ENCODE assay signal across 9 mouse cellular contexts in genomic region chr15:82255944-82256383, GRCm38 (mm10). TPM values are rescaled to one million over a fixed set of nuclear protein-coding genes. Genes with fewer than 3 reads are reported as not detected.
DNase-seq lines count a peak whose midpoint lies in the region; ATAC-seq and TF ChIP-seq lines count a peak whose summit lies in the region.
"Had no signal": no experiment of that assay in that cellular context is flagged by ENCODE, and none has a peak within 500 bp of the region (broad histone marks: within the 10 kb centered on the region; RNA-seq: fewer than 3 reads in every experiment).

No protein-coding gene starts in this region.

- H3K27ac ChIP-seq in hindbrain, embryonic 12.5 days = peak overlapping the region; percentile 64
- no peak overlapping the region for H3K27ac ChIP-seq in limb, embryonic 14.5 days (replicated peaks; ENCODE audit: low read depth, low read length)
- no peak overlapping the region for H3K27ac ChIP-seq in intestine, postnatal 0 days (ENCODE audit: low read depth, low read length)
- H3K27ac ChIP-seq: limb, embryonic 15.5 days had no signal

- no peaks in the 10 kb centered on the region for H3K36me3 ChIP-seq in hindbrain, embryonic 12.5 days
- H3K36me3 ChIP-seq in limb, embryonic 14.5 days (ENCODE audit: control insufficient read depth, insufficient read depth, low read length) = no peaks in the 10 kb centered on the region
- H3K36me3 ChIP-seq in intestine, postnatal 0 days (ENCODE audit: control insufficient read depth, insufficient read depth) = no peaks in the 10 kb centered on the region
- H3K36me3 ChIP-seq: limb, embryonic 15.5 days had no signal

- ATAC-seq in hindbrain, embryonic 12.5 days (ENCODE audit: low FRiP score) = peak; percentile 89
- peak; percentile 26; the same call in 1 of the 2 replicates for ATAC-seq in limb, embryonic 14.5 days (ENCODE audit: low FRiP score, low read depth)
- ATAC-seq in intestine, postnatal 0 days = no peak

- no peak for TF ChIP-seq POLR2A in limb, embryonic 14.5 days (IDR thresholded peaks at IDR 0.05; ENCODE audit: borderline replicate concordance, extremely low read depth, insufficient read depth, insufficient read length)

- peaks cover 24% of the 10 kb centered on the region for H3K4me1 ChIP-seq in hindbrain, embryonic 12.5 days
- no peaks in the 10 kb centered on the region for H3K4me1 ChIP-seq in limb, embryonic 14.5 days (ENCODE audit: control insufficient read depth, insufficient read depth, low read length)
- no peaks in the 10 kb centered on the region for H3K4me1 ChIP-seq in intestine, postnatal 0 days (replicated peaks; ENCODE audit: control insufficient read depth, insufficient read depth, low read length)
- H3K4me1 ChIP-seq: limb, embryonic 15.5 days had no signal

- no peak for TF ChIP-seq CTCF in intestine, postnatal 0 days (IDR thresholded peaks at IDR 0.05; ENCODE audit: low read depth)

- H3K9ac ChIP-seq in hindbrain, embryonic 12.5 days = peak overlapping the region; percentile 37; the same call in 1 of the 2 replicates
- no peak overlapping the region for H3K9ac ChIP-seq in limb, embryonic 14.5 days (ENCODE audit: low read depth, low read length, severe bottlenecking)
- no peak overlapping the region for H3K9ac ChIP-seq in intestine, postnatal 0 days (ENCODE audit: low read depth, low read length)
- H3K9ac ChIP-seq: limb, embryonic 15.5 days had no signal

- WGBS in hindbrain, embryonic 12.5 days = 9% methylated on average over 10 of the region's 10 CpGs
- 18% methylated on average over 10 of the region's 10 CpGs for WGBS in limb, embryonic 14.5 days
- WGBS in intestine, postnatal 0 days = 30% methylated on average over 10 of the region's 10 CpGs

- peak overlapping the region; percentile 33 for H3K4me3 ChIP-seq in hindbrain, embryonic 12.5 days
- no peak overlapping the region for H3K4me3 ChIP-seq in limb, embryonic 14.5 days (replicated peaks; ENCODE audit: low read length)
- H3K4me3 ChIP-seq in intestine, postnatal 0 days (ENCODE audit: low read depth, low read length) = no peak overlapping the region
- H3K4me3 ChIP-seq: limb, embryonic 15.5 days had no signal

- DNase-seq in brain, adult 2 months (ENCODE audit: low read depth, low spot score) = peak; percentile 97
- peak; percentile 60 to 72 for DNase-seq in cerebellum, postnatal 36 days
- DNase-seq in limb, embryonic 14.5 days (ENCODE audit: low spot score) = no peak
- DNase-seq in right cerebral cortex, postnatal 36 days (ENCODE audit: low spot score in 2 of 2) = peak; percentile 84 to 91
- no peak for DNase-seq in urinary bladder, adult 2 months (ENCODE audit: low spot score)
- DNase-seq in kidney, postnatal 14 days = no peak

- H3K9me3 ChIP-seq in hindbrain, embryonic 12.5 days (replicated peaks) = no peaks in the 10 kb centered on the region
- H3K9me3 ChIP-seq in limb, embryonic 14.5 days (ENCODE audit: control insufficient read depth, low read length) = no peaks in the 10 kb centered on the region
- H3K9me3 ChIP-seq in intestine, postnatal 0 days (ENCODE audit: control insufficient read depth) = no peaks in the 10 kb centered on the region
- H3K9me3 ChIP-seq: limb, embryonic 15.5 days had no signal

- 0 out of 2 replicates have a peak, but pooled peaks cover 5% of the 10 kb centered on the region for H3K27me3 ChIP-seq in hindbrain, embryonic 12.5 days
- no peaks in the 10 kb centered on the region for H3K27me3 ChIP-seq in limb, embryonic 14.5 days (ENCODE audit: control insufficient read depth, insufficient read depth, low read length)
- H3K27me3 ChIP-seq in intestine, postnatal 0 days (replicated peaks; ENCODE audit: control insufficient read depth, insufficient read depth, low read length) = 0 out of 2 replicates have a peak, but pooled peaks cover 13% of the 10 kb centered on the region
- H3K27me3 ChIP-seq: limb, embryonic 15.5 days had no signal

- peak overlapping the region; percentile 48 for H3K4me2 ChIP-seq in hindbrain, embryonic 12.5 days (replicated peaks)
- no peak overlapping the region for H3K4me2 ChIP-seq in limb, embryonic 14.5 days (replicated peaks; ENCODE audit: low read depth, low read length, severe bottlenecking)
- H3K4me2 ChIP-seq in intestine, postnatal 0 days (replicated peaks; ENCODE audit: low read depth) = no peak overlapping the region
- H3K4me2 ChIP-seq: limb, embryonic 15.5 days had no signal

RNA-seq across cellular contexts. Expression of gene 1500009C09Rik, which starts 3.8 kb away (rescaled TPM):
- 1.3 and 1.6 TPM in 2 replicates for polyA plus RNA-seq in hindbrain, embryonic 12.5 days (2016; fragmentation: Nextera tagmentation; extraction: Ambion mirVana)
- polyA plus RNA-seq in limb, embryonic 14.5 days (2012; rRNA removed) = 0.35 and 0.40 TPM in 2 replicates
- polyA plus RNA-seq in limb, embryonic 14.5 days (2014; fragmentation: Nextera tagmentation; extraction: Ambion mirVana) = not detected in 2 replicates
- 0.06 and 0.10 TPM in 2 replicates for polyA plus RNA-seq in urinary bladder, adult 2 months (2012; rRNA removed)
- polyA plus RNA-seq in intestine, postnatal 0 days (2015; fragmentation: Nextera tagmentation; extraction: Ambion mirVana) = 0.13 TPM in 1 of 2 replicates, not detected in the other
- polyA plus RNA-seq: limb, embryonic 15.5 days had no signal

RNA-seq across cellular contexts. Expression of gene Cenpm, which starts 11.4 kb away (rescaled TPM):
- polyA plus RNA-seq in hindbrain, embryonic 12.5 days (2016; fragmentation: Nextera tagmentation; extraction: Ambion mirVana) = 51.1 and 51.4 TPM in 2 replicates
- polyA plus RNA-seq in limb, embryonic 14.5 days (2012; rRNA removed) = 39.4 and 43.3 TPM in 2 replicates
- polyA plus RNA-seq in limb, embryonic 14.5 days (2014; fragmentation: Nextera tagmentation; extraction: Ambion mirVana) = 57.7 and 59.3 TPM in 2 replicates
- polyA plus RNA-seq in urinary bladder, adult 2 months (2012; rRNA removed) = 4.6 and 6.1 TPM in 2 replicates
- 14.8 and 16.5 TPM in 2 replicates for polyA plus RNA-seq in intestine, postnatal 0 days (2015; fragmentation: Nextera tagmentation; extraction: Ambion mirVana)

RNA-seq across cellular contexts. Expression of gene Sept3, which starts 18.7 kb away (rescaled TPM):
- 234 and 254 TPM in 2 replicates for polyA plus RNA-seq in hindbrain, embryonic 12.5 days (2016; fragmentation: Nextera tagmentation; extraction: Ambion mirVana)
- polyA plus RNA-seq in limb, embryonic 14.5 days (2012; rRNA removed) = 23.7 and 26.6 TPM in 2 replicates
- polyA plus RNA-seq in limb, embryonic 14.5 days (2014; fragmentation: Nextera tagmentation; extraction: Ambion mirVana) = 12.0 and 13.3 TPM in 2 replicates
- polyA plus RNA-seq in urinary bladder, adult 2 months (2012; rRNA removed) = 1.0 and 1.2 TPM in 2 replicates
- polyA plus RNA-seq in intestine, postnatal 0 days (2015; fragmentation: Nextera tagmentation; extraction: Ambion mirVana) = 1.7 and 3.0 TPM in 2 replicates

RNA-seq across cellular contexts. Expression of gene Tnfrsf13c, which starts 31.8 kb away (rescaled TPM):
- polyA plus RNA-seq in hindbrain, embryonic 12.5 days (2016; fragmentation: Nextera tagmentation; extraction: Ambion mirVana) = 0.18 and 0.34 TPM in 2 replicates
- 0.29 and 0.46 TPM in 2 replicates for polyA plus RNA-seq in limb, embryonic 14.5 days (2012; rRNA removed)
- 0.22 and 0.29 TPM in 2 replicates for polyA plus RNA-seq in limb, embryonic 14.5 days (2014; fragmentation: Nextera tagmentation; extraction: Ambion mirVana)
- 0.15 and 0.16 TPM in 2 replicates for polyA plus RNA-seq in urinary bladder, adult 2 months (2012; rRNA removed)
- polyA plus RNA-seq in intestine, postnatal 0 days (2015; fragmentation: Nextera tagmentation; extraction: Ambion mirVana) = 0.10 TPM in 1 of 2 replicates, not detected in the other

RNA-seq across cellular contexts. Expression of gene Wbp2nl, which starts 42.8 kb away (rescaled TPM):
- not detected in 2 replicates for polyA plus RNA-seq in hindbrain, embryonic 12.5 days (2016; fragmentation: Nextera tagmentation; extraction: Ambion mirVana)
- 0.24 and 0.47 TPM in 2 replicates for polyA plus RNA-seq in limb, embryonic 14.5 days (2012; rRNA removed)
- not detected in 2 replicates for polyA plus RNA-seq in limb, embryonic 14.5 days (2014; fragmentation: Nextera tagmentation; extraction: Ambion mirVana)
- polyA plus RNA-seq in urinary bladder, adult 2 months (2012; rRNA removed) = not detected in 2 replicates
- polyA plus RNA-seq in intestine, postnatal 0 days (2015; fragmentation: Nextera tagmentation; extraction: Ambion mirVana) = not detected in 2 replicates

Comparison
In these comparisons a context has a peak if more than half of its experiments do, and no peak if none do; other contexts are left out.
1. DNase-seq: peak in brain, adult 2 months (single experiment), cerebellum, postnatal 36 days (2 of 2) and right cerebral cortex, postnatal 36 days (2 of 2); none in limb, embryonic 14.5 days (single experiment), urinary bladder, adult 2 months (single experiment) and kidney, postnatal 14 days (single experiment).